Mouse (Mus musculus): ENCODE results near the gene Cxcr4. TPM values are rescaled to one million over a fixed set of nuclear protein-coding genes. Genes with fewer than 3 reads are reported as not detected.

Gene Cxcr4
- polyA plus RNA-seq, 1 experiment = 1,143 TPM

- peaks cover 57% of the 10 kb centered on the region for H3K4me1 ChIP-seq (replicated peaks; ENCODE audit: control insufficient read depth, insufficient read depth, low read length)
- no peaks in the 10 kb centered on the region for H3K36me3 ChIP-seq (ENCODE audit: control insufficient read depth, insufficient read depth, low read length)
- H3K4me3 ChIP-seq (ENCODE audit: control insufficient read depth, insufficient read depth, low read length) = no peak overlapping the region
- H3K27me3 ChIP-seq (ENCODE audit: control insufficient read depth, insufficient read depth, low read length) = no peaks in the 10 kb centered on the region; the same call in 1 of the 2 replicates
- H3K27ac ChIP-seq (ENCODE audit: control insufficient read depth, insufficient read depth, low read length) = peak overlapping the region; percentile 89
- no peak for TF ChIP-seq POLR2A (IDR thresholded peaks at IDR 0.05; ENCODE audit: control insufficient read depth, extremely low read depth, insufficient read depth, low read length, poor library complexity)
- no peak for TF ChIP-seq CTCF (IDR thresholded peaks at IDR 0.05; ENCODE audit: borderline replicate concordance, control insufficient read depth, extremely low read depth, insufficient read depth, low read length, poor library complexity)
- WGBS = 4% methylated on average over 5 of the region's 5 CpGs
- DNase-seq = peak; percentile 30
Observed at GRCm38 (mm10) chr1:128601307-128601706, 9.2 kb upstream of the Cxcr4 start.

DNA sequence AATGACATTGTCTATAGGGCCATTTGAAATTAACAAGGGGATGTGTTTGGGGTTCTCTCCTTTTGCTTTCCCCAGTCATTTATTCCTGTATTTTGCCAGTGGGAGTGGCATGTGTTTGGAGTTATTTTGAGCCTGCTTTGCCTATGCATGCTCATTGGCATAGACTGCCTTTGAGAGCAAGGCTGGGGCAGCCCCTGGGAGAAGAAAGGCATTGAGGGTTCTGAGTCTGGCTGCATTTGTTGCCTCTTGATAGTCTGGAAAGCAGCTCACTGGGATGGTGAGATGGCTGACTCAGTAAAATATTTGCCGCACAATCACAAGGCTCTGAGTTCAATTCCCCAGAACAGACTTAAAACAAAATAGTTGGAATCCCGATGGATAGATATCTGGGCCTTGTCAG, 8.5 kb upstream of the Cxcr4 start:
- no peak for TF ChIP-seq CTCF (IDR thresholded peaks at IDR 0.05; ENCODE audit: borderline replicate concordance, control insufficient read depth, extremely low read depth, insufficient read depth, low read length, poor library complexity)
- no peak for TF ChIP-seq POLR2A (IDR thresholded peaks at IDR 0.05; ENCODE audit: control insufficient read depth, extremely low read depth, insufficient read depth, low read length, poor library complexity)
- peak overlapping the region; percentile 89; the same call in 1 of the 2 replicates for H3K27ac ChIP-seq (ENCODE audit: control insufficient read depth, insufficient read depth, low read length)
- no peak for DNase-seq
- H3K4me3 ChIP-seq (ENCODE audit: control insufficient read depth, insufficient read depth, low read length) = no peak overlapping the region
- H3K4me1 ChIP-seq (replicated peaks; ENCODE audit: control insufficient read depth, insufficient read depth, low read length) = peaks cover 56% of the 10 kb centered on the region
- no peaks in the 10 kb centered on the region; the same call in 1 of the 2 replicates for H3K27me3 ChIP-seq (ENCODE audit: control insufficient read depth, insufficient read depth, low read length)
- WGBS = 96% methylated on average over 2 of the region's 2 CpGs
- no peaks in the 10 kb centered on the region for H3K36me3 ChIP-seq (ENCODE audit: control insufficient read depth, insufficient read depth, low read length)

DNA sequence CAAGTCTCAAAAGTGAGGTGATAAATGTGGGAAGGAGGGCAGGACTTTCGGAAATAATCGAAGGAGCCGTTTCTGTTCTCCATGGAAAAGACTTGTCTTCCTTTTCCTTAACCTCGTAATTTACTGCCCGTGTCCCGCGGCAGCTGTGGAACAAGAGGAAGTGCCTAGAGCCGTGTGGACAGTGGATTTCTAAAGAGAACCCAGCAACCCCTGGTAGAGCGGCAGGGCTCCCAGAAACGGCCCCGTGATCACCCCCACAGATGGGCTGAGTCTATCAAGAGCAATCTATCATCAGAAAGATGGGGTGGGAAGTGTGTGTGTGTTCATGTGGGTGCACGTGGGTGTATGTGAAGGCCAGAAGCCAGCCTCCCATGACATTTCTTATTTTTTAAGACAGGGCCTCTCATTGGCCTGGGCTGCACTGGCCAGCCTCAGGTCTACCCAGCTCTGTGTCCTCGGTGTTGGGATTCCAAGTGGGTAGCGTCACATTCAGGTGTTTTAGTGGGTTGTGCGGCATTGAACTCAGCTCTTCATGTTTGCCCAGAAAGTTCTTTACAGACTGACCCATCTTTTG, 5.2 kb upstream of the Cxcr4 start:
- no peak for DNase-seq
- no peaks in the 10 kb centered on the region for H3K36me3 ChIP-seq (ENCODE audit: control insufficient read depth, insufficient read depth, low read length)
- no peak for TF ChIP-seq CTCF (IDR thresholded peaks at IDR 0.05; ENCODE audit: borderline replicate concordance, control insufficient read depth, extremely low read depth, insufficient read depth, low read length, poor library complexity)
- no peak for TF ChIP-seq POLR2A (IDR thresholded peaks at IDR 0.05; ENCODE audit: control insufficient read depth, extremely low read depth, insufficient read depth, low read length, poor library complexity)
- H3K4me1 ChIP-seq (replicated peaks; ENCODE audit: control insufficient read depth, insufficient read depth, low read length) = peaks cover 48% of the 10 kb centered on the region
- H3K27ac ChIP-seq (ENCODE audit: control insufficient read depth, insufficient read depth, low read length) = no peak overlapping the region
- H3K27me3 ChIP-seq (ENCODE audit: control insufficient read depth, insufficient read depth, low read length) = no peaks in the 10 kb centered on the region
- 53% methylated on average over 15 of the region's 15 CpGs for WGBS
- no peak overlapping the region for H3K4me3 ChIP-seq (ENCODE audit: control insufficient read depth, insufficient read depth, low read length)

DNA sequence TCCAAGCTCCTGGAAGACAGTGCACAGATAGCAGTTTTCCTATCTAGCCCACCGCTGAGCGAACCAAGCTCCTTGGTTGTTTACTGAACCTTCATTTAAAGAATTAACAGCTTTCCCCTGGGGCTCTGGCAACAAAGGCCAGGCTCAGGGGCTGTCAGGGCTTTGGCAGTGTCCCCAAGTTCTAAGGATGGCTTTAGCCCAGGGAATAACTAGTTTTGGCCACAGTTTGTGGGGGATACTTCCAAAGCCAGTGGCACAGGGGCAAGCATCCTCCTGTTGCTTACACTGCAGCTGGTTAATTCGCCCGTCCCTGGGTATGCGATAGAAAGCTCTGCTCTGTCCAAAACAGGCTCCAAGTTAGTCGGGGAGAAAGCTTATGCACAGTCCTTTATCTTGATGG, 3.4 kb upstream of the Cxcr4 start:
- TF ChIP-seq CTCF (IDR thresholded peaks at IDR 0.05; ENCODE audit: borderline replicate concordance, control insufficient read depth, extremely low read depth, insufficient read depth, low read length, poor library complexity) = no peak
- DNase-seq = no peak
- Histone ChIP-seq H3K27ac (ENCODE audit: control insufficient read depth, insufficient read depth, low read length) (no peak overlapping the region), H3K4me1 (replicated peaks; ENCODE audit: control insufficient read depth, insufficient read depth, low read length) (peaks cover 32% of the 10 kb centered on the region), H3K27me3 (ENCODE audit: control insufficient read depth, insufficient read depth, low read length) (no peaks in the 10 kb centered on the region), H3K4me3 (ENCODE audit: control insufficient read depth, insufficient read depth, low read length) (no peak overlapping the region), H3K36me3 (ENCODE audit: control insufficient read depth, insufficient read depth, low read length) (no peaks in the 10 kb centered on the region)
- WGBS = 90% methylated on average over 6 of the region's 6 CpGs

GRCm38 (mm10) chr1:128595105-128595420, 3.0 kb upstream of the Cxcr4 start:
- H3K27me3 ChIP-seq (ENCODE audit: control insufficient read depth, insufficient read depth, low read length) = no peaks in the 10 kb centered on the region
- no peak for DNase-seq
- no peaks in the 10 kb centered on the region; the same call in 1 of the 2 replicates for H3K36me3 ChIP-seq (ENCODE audit: control insufficient read depth, insufficient read depth, low read length)
- peaks cover 29% of the 10 kb centered on the region for H3K4me1 ChIP-seq (replicated peaks; ENCODE audit: control insufficient read depth, insufficient read depth, low read length)
- TF ChIP-seq CTCF (IDR thresholded peaks at IDR 0.05; ENCODE audit: borderline replicate concordance, control insufficient read depth, extremely low read depth, insufficient read depth, low read length, poor library complexity) (no peak), POLR2A (IDR thresholded peaks at IDR 0.05; ENCODE audit: control insufficient read depth, extremely low read depth, insufficient read depth, low read length, poor library complexity) (no peak)
- WGBS = 93% methylated on average over 3 of the region's 3 CpGs
- no peak overlapping the region for H3K27ac ChIP-seq (ENCODE audit: control insufficient read depth, insufficient read depth, low read length)
- no peak overlapping the region for H3K4me3 ChIP-seq (ENCODE audit: control insufficient read depth, insufficient read depth, low read length)

GRCm38 (mm10) chr1:128594353-128595104, 2.4 kb upstream of the Cxcr4 start:
- 87% methylated on average over 12 of the region's 12 CpGs for WGBS
- TF ChIP-seq CTCF (IDR thresholded peaks at IDR 0.05; ENCODE audit: borderline replicate concordance, control insufficient read depth, extremely low read depth, insufficient read depth, low read length, poor library complexity) (no peak), POLR2A (IDR thresholded peaks at IDR 0.05; ENCODE audit: control insufficient read depth, extremely low read depth, insufficient read depth, low read length, poor library complexity) (no peak)
- H3K36me3 ChIP-seq (ENCODE audit: control insufficient read depth, insufficient read depth, low read length) = peaks cover 5% of the 10 kb centered on the region
- no peak for DNase-seq
- no peaks in the 10 kb centered on the region for H3K27me3 ChIP-seq (ENCODE audit: control insufficient read depth, insufficient read depth, low read length)
- no peak overlapping the region for H3K4me3 ChIP-seq (ENCODE audit: control insufficient read depth, insufficient read depth, low read length)
- peaks cover 29% of the 10 kb centered on the region for H3K4me1 ChIP-seq (replicated peaks; ENCODE audit: control insufficient read depth, insufficient read depth, low read length)
- no peak overlapping the region for H3K27ac ChIP-seq (ENCODE audit: control insufficient read depth, insufficient read depth, low read length)

All from thymus, adult 2 months (tissue).